Mouse (Mus musculus): ENCODE data around the gene Zxdc.
A peak's percentile ranks its signal among the peaks of the same experiment; 100 is the strongest.

Zxdc gene

GRCm38 (mm10) chr6:90368976-90369724, at the start of gene Zxdc:
Zxdc (plus strand) TSS chr6:90369492.
- DNase-seq = peak; percentile 100

- DNase-seq = peak; percentile 64 to 69
Measured at GRCm38 (mm10) chr6:90320429-90320828, 48.9 kb upstream of the Zxdc start.

- no peak for DNase-seq
Measured at GRCm38 (mm10) chr6:90321811-90322210, 47.5 kb upstream of the Zxdc start.

GRCm38 (mm10) chr6:90324026-90324425, 45.3 kb upstream of the Zxdc start:
- DNase-seq = no peak

GRCm38 (mm10) chr6:90324463-90324862, 44.8 kb upstream of the Zxdc start:
- DNase-seq = no peak

GRCm38 (mm10) chr6:90324991-90325390, 44.3 kb upstream of the Zxdc start, which contains the start of gene Chst13:
Chst13 (minus strand) TSS chr6:90325185.
- DNase-seq = peak; percentile 33 to 51

- peak in 1 of 2 experiments; percentile 50 for DNase-seq
Measured at GRCm38 (mm10) chr6:90327670-90328069, 41.6 kb upstream of the Zxdc start.

- peak; percentile 33 to 61 for DNase-seq
Measured at GRCm38 (mm10) chr6:90329953-90330352, 39.3 kb upstream of the Zxdc start.

GRCm38 (mm10) chr6:90332561-90333425, 36.5 kb upstream of the Zxdc start, which contains the start of gene Uroc1:
Uroc1 (plus strand) TSS chr6:90333284.
- peak; percentile 68 to 76 for DNase-seq

- peak in 1 of 2 experiments; percentile 13 for DNase-seq
Measured at GRCm38 (mm10) chr6:90334244-90334643, 35.0 kb upstream of the Zxdc start.

- no peak for DNase-seq
Measured at GRCm38 (mm10) chr6:90342343-90342742, 26.9 kb upstream of the Zxdc start.

- no peak for DNase-seq
Measured at GRCm38 (mm10) chr6:90347183-90347582, 22.1 kb upstream of the Zxdc start.

- DNase-seq = no peak
Measured at GRCm38 (mm10) chr6:90348500-90348899, 20.8 kb upstream of the Zxdc start.

- no peak for DNase-seq
Measured at GRCm38 (mm10) chr6:90350011-90350410, 19.3 kb upstream of the Zxdc start.

- no peak for DNase-seq
Measured at GRCm38 (mm10) chr6:90358142-90358541, 11.2 kb upstream of the Zxdc start.

- DNase-seq = no peak
Measured at GRCm38 (mm10) chr6:90359445-90359844, 9.8 kb upstream of the Zxdc start.

GRCm38 (mm10) chr6:90360024-90360781, 9.1 kb upstream of the Zxdc start:
- DNase-seq = peak; percentile 76 to 79

GRCm38 (mm10) chr6:90360922-90361614, 8.2 kb upstream of the Zxdc start:
- DNase-seq = no peak

- peak in 1 of 2 experiments; percentile 12 for DNase-seq
Measured at GRCm38 (mm10) chr6:90363301-90363700, 6.0 kb upstream of the Zxdc start.

GRCm38 (mm10) chr6:90369725-90370553, 647 bp downstream of the Zxdc start:
- DNase-seq = peak; percentile 39 to 61

- peak; percentile 44 for DNase-seq
Measured at GRCm38 (mm10) chr6:90374647-90375046, 5.4 kb downstream of the Zxdc start.

Data from kidney, postnatal 36 days (tissue).